Mouse (Mus musculus): Measurements from ENCODE around the gene Fcamr. TPM values are rescaled to one million over a fixed set of nuclear protein-coding genes. Genes with fewer than 3 reads are reported as not detected.

Fcamr gene
- polyA plus RNA-seq, 1 experiment from 2014 or later, result not detected

DNA sequence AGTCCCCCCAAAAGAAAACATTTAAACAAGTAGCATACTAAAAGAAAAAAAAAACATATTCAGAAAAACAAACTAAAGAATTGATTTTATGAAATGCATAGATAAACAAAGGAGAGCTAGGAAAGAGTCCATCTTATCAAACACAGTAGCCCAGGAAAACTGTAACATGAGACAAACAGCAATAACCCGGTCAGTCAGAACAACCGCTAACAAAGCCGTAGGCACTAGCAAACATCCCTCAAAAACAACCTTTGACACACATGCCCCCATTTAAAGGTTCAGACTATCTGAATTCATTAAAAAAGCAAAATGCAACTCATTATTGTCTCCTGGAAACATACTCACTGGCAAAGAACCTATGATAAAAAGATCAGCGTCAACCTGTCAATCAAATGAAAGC is 56.8 kb downstream of the Fcamr start:
- 65% methylated on average over 4 of the region's 4 CpGs for WGBS (ENCODE audit: insufficient replicate concordance)
- Histone ChIP-seq H3K27ac (no peak overlapping the region; the same call in 1 of the 2 replicates), H3K9me3 (replicated peaks) (no peaks in the 10 kb centered on the region), H3K36me3 (no peaks in the 10 kb centered on the region), H3K4me3 (replicated peaks) (no peak overlapping the region), H3K27me3 (no peaks in the 10 kb centered on the region), H3K4me2 (no peak overlapping the region), H3K9ac (no peak overlapping the region), H3K4me1 (replicated peaks) (no peaks in the 10 kb centered on the region)
- no peak for DNase-seq
- ATAC-seq (ENCODE audit: low read depth), result no peak

DNA sequence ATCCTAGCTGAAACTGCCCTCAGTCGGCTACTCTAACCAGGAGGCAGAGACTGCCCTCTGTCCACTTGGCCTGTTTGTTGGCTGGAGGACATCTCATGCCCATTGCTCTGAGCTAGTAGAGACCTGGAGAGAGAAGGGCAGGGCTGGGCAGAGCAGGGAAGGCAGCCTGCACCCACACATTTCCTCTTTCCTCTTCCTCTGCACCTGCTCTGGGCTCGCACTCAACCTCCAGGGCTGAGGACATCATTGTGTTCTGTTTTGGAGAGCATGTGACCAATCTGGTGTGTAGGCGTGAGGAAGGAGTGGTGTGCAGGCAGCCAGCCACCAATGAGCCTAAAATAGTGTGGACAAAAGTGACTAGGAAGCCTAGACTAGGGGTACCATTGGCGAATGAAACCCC is 63.5 kb downstream of the Fcamr start:
- WGBS (ENCODE audit: insufficient replicate concordance), result 49% methylated on average over 4 of the region's 4 CpGs
- no peak overlapping the region for H3K4me2 ChIP-seq
- no peaks in the 10 kb centered on the region for H3K36me3 ChIP-seq
- no peak overlapping the region for H3K9ac ChIP-seq
- no peak overlapping the region for H3K27ac ChIP-seq
- no peak overlapping the region for H3K4me3 ChIP-seq (replicated peaks)
- H3K9me3 ChIP-seq (replicated peaks), result no peaks in the 10 kb centered on the region
- DNase-seq (no peak), ATAC-seq (ENCODE audit: low read depth) (no peak)
- no peaks in the 10 kb centered on the region for H3K4me1 ChIP-seq (replicated peaks)
- H3K27me3 ChIP-seq, result no peaks in the 10 kb centered on the region

Other genes with a start within 250 kb of the Fcamr start
- not detected in 2 replicates for gene Zp3r, start 171.3 kb upstream of the Fcamr start, polyA plus RNA-seq (2015; fragmentation: Nextera tagmentation; extraction: Ambion mirVana)
- 0.88 and 0.94 TPM in 2 replicates for gene C4bp, start 139.3 kb upstream of the Fcamr start, polyA plus RNA-seq (2015; fragmentation: Nextera tagmentation; extraction: Ambion mirVana)
- not detected in 2 replicates for gene Gm29427, start 85.1 kb upstream of the Fcamr start, polyA plus RNA-seq (2015; fragmentation: Nextera tagmentation; extraction: Ambion mirVana)
- gene Yod1, start 83.6 kb upstream of the Fcamr start, polyA plus RNA-seq (2015; fragmentation: Nextera tagmentation; extraction: Ambion mirVana), result 40.8 and 47.6 TPM in 2 replicates
- 4.5 and 5.4 TPM in 2 replicates for gene Pfkfb2, start 71.6 kb upstream of the Fcamr start, polyA plus RNA-seq (2015; fragmentation: Nextera tagmentation; extraction: Ambion mirVana)
- 6.2 and 8.3 TPM in 2 replicates for gene AA986860, start 68.9 kb upstream of the Fcamr start, polyA plus RNA-seq (2015; fragmentation: Nextera tagmentation; extraction: Ambion mirVana)
- gene Pigr, start 25.8 kb downstream of the Fcamr start, polyA plus RNA-seq (2015; fragmentation: Nextera tagmentation; extraction: Ambion mirVana), result 0.13 and 0.21 TPM in 2 replicates
- gene Fcmr, start 64.8 kb downstream of the Fcamr start, polyA plus RNA-seq (2015; fragmentation: Nextera tagmentation; extraction: Ambion mirVana), result not detected in 2 replicates
- gene Il24, start 86.6 kb downstream of the Fcamr start, polyA plus RNA-seq (2015; fragmentation: Nextera tagmentation; extraction: Ambion mirVana), result not detected in 2 replicates
- gene Il20, start 110.5 kb downstream of the Fcamr start, polyA plus RNA-seq (2015; fragmentation: Nextera tagmentation; extraction: Ambion mirVana), result not detected in 2 replicates
- not detected in 2 replicates for gene Il19, start 139.2 kb downstream of the Fcamr start, polyA plus RNA-seq (2015; fragmentation: Nextera tagmentation; extraction: Ambion mirVana)
- not detected in 2 replicates for gene Il10, start 218.9 kb downstream of the Fcamr start, polyA plus RNA-seq (2015; fragmentation: Nextera tagmentation; extraction: Ambion mirVana)